Mouse (Mus musculus) MEL (cell line): ENCODE measurements at regions not wholly inside any gene's neighbourhood (a gene's known extent, or its start where the extent isn't known, plus 50 kb on each side); places are given as distances from the start of the nearest gene placed in this dataset.

Source experiments
- DNase-seq: peaks from one replicate; pipeline ENCODE4 v3.0.0; 2011; ENCODE audit warnings: low read depth, low spot score
- H3K27ac ChIP-seq: 2 replicates; pipeline ENCODE4 v1.5.1; 2012; ENCODE audit warnings: low read depth, mild to moderate bottlenecking, control low read depth, low read length, moderate library complexity; ENCODE audit not compliant: control insufficient read depth
- H3K27me3 ChIP-seq, 2 experiments: fragments of 150-350 bp in 1 of 2; sonication (generic) in 1 of 2; 2 replicates each; pipeline ENCODE4 v1.6.1; 2012; ENCODE audit warnings: low read length in 2 of 2, mild to moderate bottlenecking in 2 of 2, improper control_type of control experiment in 1 of 2, moderate library complexity in 1 of 2; ENCODE audit not compliant: insufficient read depth in 2 of 2, control insufficient read depth in 1 of 2
- H3K36me3 ChIP-seq, 2 experiments: 2 replicates each; pipeline ENCODE4 v1.6.1; 2012 to 2014; ENCODE audit warnings: low read length in 2 of 2, improper control_type of control experiment in 1 of 2, inconsistent platforms in 1 of 2, mild to moderate bottlenecking in 1 of 2; ENCODE audit not compliant: insufficient read depth in 2 of 2, control insufficient read depth in 1 of 2
- H3K4me1 ChIP-seq, 2 experiments: fragments of 150-350 bp in 1 of 2; sonication (generic) in 1 of 2; 2 replicates each; pipeline ENCODE4 v1.6.1; 2012; ENCODE audit warnings: low read length in 2 of 2, improper control_type of control experiment in 1 of 2, mild to moderate bottlenecking in 1 of 2; ENCODE audit not compliant: insufficient read depth in 2 of 2, control insufficient read depth in 1 of 2
- H3K4me3 ChIP-seq, 2 experiments: fragments of 150-350 bp in 1 of 2; sonication (generic) in 1 of 2; 2 replicates each; pipeline ENCODE4 v1.5.1; 2012; ENCODE audit warnings: low read depth in 2 of 2, low read length in 2 of 2, mild to moderate bottlenecking in 2 of 2, moderate library complexity in 2 of 2, control low read depth in 1 of 2, improper control_type of control experiment in 1 of 2; ENCODE audit not compliant: control insufficient read depth in 1 of 2, insufficient read depth in 1 of 2
- H3K79me2 ChIP-seq: 2 replicates; pipeline ENCODE4 v1.6.1; 2012; ENCODE audit warnings: mild to moderate bottlenecking, low read length, moderate library complexity; ENCODE audit not compliant: control insufficient read depth, poor library complexity, insufficient read depth
- H3K9ac ChIP-seq: 2 replicates; pipeline ENCODE4 v1.6.1; 2012; ENCODE audit warnings: low read depth, mild to moderate bottlenecking, control low read depth, low read length, moderate library complexity; ENCODE audit not compliant: control insufficient read depth, poor library complexity, severe bottlenecking
- H3K9me3 ChIP-seq: fragments of 150-350 bp; sonication (generic); replicated peaks from 2 replicates; pipeline ENCODE4 v1.6.1; 2012; ENCODE audit warnings: mild to moderate bottlenecking, low read length, improper control_type of control experiment, moderate library complexity; ENCODE audit not compliant: insufficient read depth
- CHD1 ChIP-seq: IDR thresholded peaks from 2 replicates; pipeline ENCODE4 v1.6.1; 2012; ENCODE audit warnings: low read depth, mild to moderate bottlenecking, inconsistent platforms, low read length, improper control_type of control experiment
- CHD2 ChIP-seq: IDR thresholded peaks from 2 replicates; pipeline ENCODE4 v1.6.1; 2011; ENCODE audit warnings: low read length, improper control_type of control experiment
- ELF1 ChIP-seq: IDR thresholded peaks from 2 replicates; pipeline ENCODE4 v1.6.1; 2014; ENCODE audit warnings: low read depth, mild to moderate bottlenecking, inconsistent platforms, low read length, improper control_type of control experiment, moderate library complexity
- MAFK ChIP-seq: IDR thresholded peaks from 2 replicates; pipeline ENCODE4 v1.6.1; 2011; ENCODE audit warnings: low read depth, mild to moderate bottlenecking, low read length, improper control_type of control experiment, borderline replicate concordance
- MAZ ChIP-seq: IDR thresholded peaks from 2 replicates; pipeline ENCODE4 v1.6.1; 2012; ENCODE audit warnings: low read depth, mild to moderate bottlenecking, inconsistent platforms, low read length, improper control_type of control experiment
- MEF2A ChIP-seq: IDR thresholded peaks from 2 replicates; pipeline ENCODE4 v1.6.1; 2014; ENCODE audit warnings: low read depth, mild to moderate bottlenecking, inconsistent platforms, low read length, improper control_type of control experiment; ENCODE audit not compliant: poor library complexity, insufficient replicate concordance, severe bottlenecking; ENCODE audit errors: extremely low read depth
- NRF1 ChIP-seq: IDR thresholded peaks from 2 replicates; pipeline ENCODE4 v1.6.1; 2014; ENCODE audit warnings: low read depth, mild to moderate bottlenecking, inconsistent platforms, low read length, improper control_type of control experiment, moderate library complexity; ENCODE audit not compliant: poor library complexity, insufficient read depth, severe bottlenecking
- POLR2AphosphoS5 ChIP-seq: IDR thresholded peaks from 2 replicates; pipeline ENCODE4 v1.6.1; 2012; ENCODE audit warnings: low read depth, borderline replicate concordance, mild to moderate bottlenecking, inconsistent platforms, low read length, moderate library complexity, mixed read lengths
- TBP ChIP-seq: IDR thresholded peaks from 2 replicates; pipeline ENCODE4 v1.8.0; 2011; ENCODE audit warnings: low read depth, low read length, improper control_type of control experiment
- USF1 ChIP-seq: IDR thresholded peaks from 2 replicates; pipeline ENCODE4 v1.6.1; 2014; ENCODE audit warnings: low read depth, mild to moderate bottlenecking, inconsistent platforms, low read length, improper control_type of control experiment, moderate library complexity
- ZNF384 ChIP-seq: IDR thresholded peaks from 2 replicates; pipeline ENCODE4 v1.6.1; 2012; ENCODE audit warnings: low read depth, mild to moderate bottlenecking, inconsistent platforms, low read length, improper control_type of control experiment

GRCm38 (mm10) chrX:42431851-42432635 lies 57.4 kb upstream of the Tex13c2 start:
- no peak overlapping the region for H3K9ac ChIP-seq
- no peak overlapping the region for H3K4me3 ChIP-seq
- H3K4me1 ChIP-seq = no peaks in the 10 kb centered on the region
- no peaks in the 10 kb centered on the region for H3K9me3 ChIP-seq
- TF ChIP-seq USF1 (no peak), ZNF384 (no peak), MAFK (no peak), TBP (no peak), MAZ (no peak), CHD1 (no peak), POLR2AphosphoS5 (no peak), MEF2A (no peak), ELF1 (no peak), CHD2 (no peak), NRF1 (no peak)
- no peaks in the 10 kb centered on the region for H3K27me3 ChIP-seq
- no peak for DNase-seq
- no peaks in the 10 kb centered on the region for H3K36me3 ChIP-seq
- H3K27ac ChIP-seq = no peak overlapping the region
- H3K79me2 ChIP-seq = no peaks in the 10 kb centered on the region
